Mouse (Mus musculus) lung, postnatal 10 days (tissue): ENCODE results near the gene 2810021J22Rik.

ENCODE experiments used
- DNase-seq: peaks from one replicate; pipeline ENCODE4 v3.0.0; 2021

2810021J22Rik gene

DNA sequence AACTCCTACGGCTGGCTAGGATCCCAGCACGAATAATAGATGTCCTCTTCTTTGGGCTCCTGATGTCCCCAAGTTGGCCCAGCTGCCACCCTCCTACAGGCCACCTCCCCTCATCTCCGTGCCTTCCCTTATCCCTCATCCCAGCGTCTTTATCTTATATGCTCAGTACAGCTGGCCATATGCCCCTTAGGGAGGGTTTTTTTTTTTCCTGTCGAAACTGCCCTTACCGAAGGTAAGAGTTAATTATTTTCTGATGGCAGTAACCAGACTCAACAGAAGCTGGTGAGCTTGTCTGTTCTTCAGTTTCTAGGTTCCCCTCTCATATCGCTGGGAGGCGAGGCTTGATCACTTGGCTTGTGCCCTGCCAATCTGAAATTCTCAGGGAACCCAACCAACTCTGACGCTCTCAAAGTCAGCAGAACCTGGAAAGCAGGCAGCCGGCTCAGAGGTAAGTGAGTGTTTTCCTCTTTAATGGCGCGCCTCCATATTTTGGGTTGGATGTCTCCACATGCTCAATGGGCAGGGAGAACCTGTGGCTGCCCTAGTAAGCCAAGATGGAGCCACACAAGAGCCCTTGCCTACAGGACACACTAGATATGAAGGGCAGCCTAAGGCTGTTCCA is 50.8 kb downstream of the 2810021J22Rik start, which contains the start of gene Btnl10:
Gene Btnl10, plus strand, starts transcription at position 164 of the 622 bp plus-strand sequence.
- no peak for DNase-seq

DNA sequence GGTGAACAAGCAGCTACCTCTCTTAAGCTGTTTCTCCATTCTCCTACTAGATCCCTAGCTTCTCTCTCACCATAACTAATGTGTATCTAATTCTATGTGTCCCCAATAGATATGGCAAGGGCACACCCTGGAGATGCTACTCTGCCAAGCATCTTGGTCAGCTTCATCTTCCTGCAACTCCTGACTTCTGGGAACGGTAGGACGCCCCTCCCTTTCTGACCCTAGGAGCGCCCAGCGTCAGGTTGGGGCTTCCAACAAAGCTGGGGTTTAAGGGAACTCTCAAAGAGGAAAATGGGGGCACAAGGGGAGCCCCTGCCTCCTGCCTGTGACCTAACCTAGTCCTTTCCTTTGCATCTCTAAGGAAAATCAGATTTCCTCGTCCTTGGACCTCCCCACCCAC is 51.7 kb downstream of the 2810021J22Rik start:
- no peak for DNase-seq

DNA sequence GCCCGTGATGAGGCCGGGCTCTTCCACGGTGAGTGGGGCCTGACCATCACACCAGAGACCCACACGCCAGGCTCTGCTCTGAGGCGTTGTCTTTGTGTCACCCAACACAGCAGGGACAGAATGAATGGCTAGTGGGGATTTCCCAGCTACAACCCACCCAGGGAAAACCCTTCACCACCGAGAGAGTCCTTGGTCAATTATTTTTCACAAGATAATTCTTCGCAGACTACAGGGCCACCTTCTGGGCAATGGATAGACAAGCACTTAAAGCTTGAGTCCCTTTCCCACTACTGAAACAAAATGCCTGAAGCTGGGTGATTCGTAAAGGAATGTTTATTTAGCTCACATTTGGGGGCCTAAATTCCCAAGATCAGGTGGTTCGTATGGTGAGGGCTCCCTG is 55.4 kb downstream of the 2810021J22Rik start:
- DNase-seq, result no peak

DNA sequence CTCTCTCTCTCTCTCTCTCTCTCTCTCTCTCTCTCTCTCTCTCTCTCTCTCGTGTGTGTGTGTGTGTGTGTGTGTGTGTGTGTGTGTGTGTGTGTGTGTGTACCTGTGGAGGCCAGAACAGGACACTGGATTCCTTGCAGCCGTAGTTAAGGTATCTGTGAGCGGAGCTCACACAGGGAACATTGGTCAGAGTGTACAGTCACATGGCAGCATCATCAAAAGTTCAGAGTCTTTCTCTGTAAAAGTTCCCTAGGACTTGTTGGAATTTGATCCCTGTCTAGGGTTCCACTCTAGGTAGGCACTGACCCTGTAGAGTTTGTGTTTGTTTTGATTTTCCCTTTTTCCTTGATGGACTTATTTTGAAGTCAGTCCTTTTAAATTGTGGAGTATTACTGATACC is 59.6 kb downstream of the 2810021J22Rik start:
- no peak for DNase-seq

DNA sequence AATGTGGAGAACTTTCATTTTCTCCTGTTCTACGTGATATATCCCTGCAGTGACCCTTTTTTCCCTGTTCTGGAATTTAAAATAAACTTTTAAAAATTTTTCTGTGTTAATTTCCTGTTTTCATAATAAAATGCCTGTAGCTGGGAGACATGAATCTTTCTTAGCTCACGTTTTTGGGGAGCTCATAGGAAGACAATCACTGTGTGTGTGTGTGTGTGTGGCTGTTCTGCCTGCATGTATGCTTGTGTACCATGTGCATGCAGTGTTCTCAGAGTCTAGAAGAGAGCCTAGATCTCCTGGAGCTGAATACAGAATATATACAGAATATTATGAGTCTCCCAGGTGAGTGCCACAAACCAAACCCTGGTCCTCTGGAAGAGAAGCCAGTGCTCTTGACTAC is 60.0 kb downstream of the 2810021J22Rik start:
- DNase-seq, result no peak

DNA sequence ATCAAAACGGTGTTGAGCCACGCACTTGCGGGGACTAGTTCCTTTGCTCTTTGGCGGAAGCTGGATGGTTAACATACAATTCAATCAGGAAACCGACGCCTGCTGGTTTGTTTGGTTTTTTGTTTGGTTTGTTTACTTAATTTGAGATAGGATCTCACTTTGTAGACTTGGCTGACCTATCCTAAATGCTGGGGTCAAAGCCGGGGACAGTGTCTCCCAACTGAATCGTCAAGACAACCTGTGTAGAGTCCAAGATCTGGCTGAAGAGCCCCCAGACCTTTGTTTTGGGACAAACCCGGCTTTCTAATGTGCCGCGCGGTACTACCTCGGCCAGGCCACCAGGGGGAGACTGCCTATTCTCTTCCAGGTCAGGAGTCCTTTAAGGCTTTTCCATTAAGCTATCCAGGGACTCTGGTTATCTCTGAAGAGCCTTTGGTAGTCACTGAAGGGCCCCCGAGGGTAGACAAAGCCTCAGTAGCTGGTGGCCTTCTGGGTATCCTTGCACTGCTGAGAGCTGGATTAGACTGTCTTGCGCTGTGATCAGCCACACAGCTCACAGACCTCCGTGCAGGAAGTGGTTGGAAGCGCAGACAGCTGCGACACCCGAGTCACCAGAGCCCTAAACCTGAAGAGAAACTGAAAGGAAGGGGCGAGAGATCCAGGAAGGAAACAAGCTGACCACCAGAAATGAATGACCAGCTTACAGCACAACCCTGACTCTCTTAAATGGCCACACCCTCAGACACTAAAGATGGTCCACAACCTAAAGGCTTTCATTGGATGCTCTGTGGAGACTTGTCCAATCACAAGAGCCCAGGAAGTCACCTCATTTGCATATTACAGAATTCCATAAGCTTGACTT is 61.0 kb downstream of the 2810021J22Rik start:
- peak; percentile 74 for DNase-seq

DNA sequence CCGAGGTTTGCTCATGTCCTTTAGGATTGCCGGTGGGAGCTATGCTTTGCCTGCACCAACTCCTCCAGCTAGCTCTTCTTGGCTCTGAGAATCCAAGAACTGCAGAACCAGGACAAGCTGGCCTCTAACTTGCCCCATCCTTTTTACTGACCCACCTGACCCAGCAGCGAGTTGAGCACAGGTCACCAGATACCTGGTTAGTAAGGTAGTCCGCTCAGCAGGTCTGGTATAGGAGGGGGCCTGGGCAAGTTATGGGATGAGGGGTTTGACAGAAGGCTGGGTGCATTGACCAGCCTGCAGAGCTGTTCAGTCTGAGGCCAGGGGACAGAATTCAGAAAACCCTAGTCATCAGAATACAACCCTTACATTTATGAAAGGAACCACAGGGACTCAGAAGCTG is 62.0 kb downstream of the 2810021J22Rik start:
- DNase-seq, result no peak

DNA sequence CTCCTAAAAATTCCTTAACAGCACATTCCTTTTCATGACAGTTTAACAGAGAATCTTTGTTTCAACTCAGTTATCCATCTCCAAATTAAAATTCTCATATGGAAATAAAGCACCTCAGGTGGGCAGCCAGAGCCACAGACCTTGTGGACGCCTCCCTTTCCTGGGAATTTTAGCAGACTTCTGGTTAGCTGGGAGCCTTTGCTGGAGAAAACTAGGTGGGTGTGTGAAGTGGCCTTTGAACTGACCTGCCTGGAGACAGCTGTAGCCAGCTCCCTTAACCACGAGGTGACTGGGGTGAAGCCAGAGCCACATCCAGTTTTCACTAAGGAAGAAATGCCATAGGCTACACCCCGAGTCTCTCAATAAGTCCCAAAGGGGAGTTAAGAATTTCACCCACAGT is 62.6 kb downstream of the 2810021J22Rik start:
- DNase-seq, result no peak

DNA sequence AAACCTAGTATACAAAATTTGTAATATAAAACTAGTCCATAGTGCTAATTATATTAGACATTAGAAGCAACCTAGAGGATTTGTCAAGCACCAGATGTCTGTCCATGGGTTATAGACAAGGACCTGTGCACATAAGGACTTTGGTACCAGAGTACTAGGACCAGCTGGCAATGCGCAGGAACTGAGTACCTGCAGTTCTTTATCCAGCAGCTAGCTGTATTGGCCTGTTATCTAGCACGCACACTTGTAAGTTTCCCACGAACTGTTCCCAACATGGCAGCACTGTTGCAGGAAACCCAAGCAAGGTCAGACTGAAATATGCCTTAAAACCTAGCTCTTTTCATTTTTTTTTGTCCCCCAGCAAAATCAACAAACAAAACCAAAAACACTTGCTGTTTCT is 63.2 kb downstream of the 2810021J22Rik start:
- no peak for DNase-seq

DNA sequence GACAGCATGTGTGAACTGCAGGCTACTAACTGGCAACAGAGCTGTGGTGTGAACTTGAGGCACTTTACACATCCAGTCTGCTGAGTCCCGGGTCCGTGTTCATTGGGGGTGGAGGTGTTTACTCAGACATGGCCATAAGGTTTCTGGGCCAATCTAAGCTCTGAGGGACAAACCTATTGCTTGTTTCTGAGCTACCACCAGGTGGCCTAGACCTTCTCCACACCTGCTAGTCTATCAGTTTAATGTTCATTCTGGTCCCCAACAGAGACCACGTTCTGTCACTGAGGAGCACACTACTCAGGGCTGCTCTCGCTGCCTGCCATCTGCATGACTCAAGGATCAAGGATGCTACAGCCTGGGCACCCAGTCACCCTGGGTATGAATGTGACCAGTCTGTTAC is 64.6 kb downstream of the 2810021J22Rik start:
- no peak for DNase-seq
